Mouse (Mus musculus): ENCODE data around the gene Mdm4. TPM values are rescaled to one million over a fixed set of nuclear protein-coding genes. Genes with fewer than 3 reads are reported as not detected.

The Mdm4 gene
- polyA plus RNA-seq, 1 experiment from 2014 or later = 33.3 TPM

Small RNA genes within 50 kb of the gene (microRNA-seq; reads per million reads assigned to microRNA genes)
- not detected for gene Gm44300

Other genes with a start within 250 kb of the Mdm4 start
- gene Lrrn2, start 150.3 kb downstream of the Mdm4 start, polyA plus RNA-seq (2015; fragmentation: Nextera tagmentation; extraction: Ambion mirVana) = 3.9 and 5.4 TPM in 2 replicates
- 8.3 and 10.7 TPM in 2 replicates for gene Pik3c2b, start 15.1 kb upstream of the Mdm4 start, polyA plus RNA-seq (2015; fragmentation: Nextera tagmentation; extraction: Ambion mirVana)
- 39.3 and 47.8 TPM in 2 replicates for gene Ppp1r15b, start 100.6 kb upstream of the Mdm4 start, polyA plus RNA-seq (2015; fragmentation: Nextera tagmentation; extraction: Ambion mirVana)
- gene Plekha6, start 133.6 kb upstream of the Mdm4 start, polyA plus RNA-seq (2015; fragmentation: Nextera tagmentation; extraction: Ambion mirVana) = 16.5 and 17.4 TPM in 2 replicates